Mouse (Mus musculus) ovary, postnatal 36 days (tissue): ENCODE measurements at regions not wholly inside any gene's neighbourhood (a gene's known extent, or its start where the extent isn't known, plus 50 kb on each side); places are given as distances from the start of the nearest gene placed in this dataset.

ENCODE experiments used
- DNase-seq: peaks from one replicate; pipeline ENCODE4 v3.0.0; 2022; ENCODE audit warnings: low spot score, mixed read lengths

DNA sequence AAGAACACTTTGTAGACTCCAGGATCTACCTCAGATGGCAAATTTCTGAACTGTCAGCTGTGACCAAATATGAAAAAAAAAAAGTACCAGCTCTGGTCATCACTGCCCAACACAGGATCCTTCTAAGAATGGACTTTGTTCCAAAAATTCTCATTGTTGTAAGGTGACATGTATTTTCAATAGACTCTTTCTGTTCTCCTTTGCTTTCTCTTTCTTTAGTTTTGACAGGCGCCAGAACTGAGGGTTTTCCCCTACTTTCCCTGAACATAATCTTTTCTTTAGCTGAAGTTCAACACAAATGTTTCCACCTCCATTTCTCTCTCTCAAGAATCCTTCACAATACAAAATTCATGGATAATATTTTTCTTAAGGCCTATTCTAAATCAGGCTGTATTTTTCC, 579.1 kb upstream of the C030005K15Rik start:
- no peak for DNase-seq

DNA sequence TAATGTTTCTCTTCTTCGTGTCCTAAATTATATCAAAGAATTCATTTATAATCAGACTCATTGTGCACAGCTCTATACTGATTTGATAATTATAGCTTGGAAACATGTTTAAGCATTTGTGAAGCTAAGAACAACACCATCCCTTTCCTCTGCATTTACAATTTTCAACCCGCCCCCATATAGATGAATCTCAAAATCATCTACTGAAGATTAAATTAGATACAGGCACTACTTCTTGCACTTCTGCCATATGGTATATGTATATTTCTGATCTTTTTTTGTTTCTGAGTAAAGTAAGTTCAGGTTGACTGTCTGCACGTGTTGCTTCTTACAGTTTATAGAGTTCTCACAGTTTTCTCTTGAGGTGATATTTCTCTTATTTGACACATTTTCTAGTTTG, 583.1 kb upstream of the C030005K15Rik start:
- no peak for DNase-seq

DNA sequence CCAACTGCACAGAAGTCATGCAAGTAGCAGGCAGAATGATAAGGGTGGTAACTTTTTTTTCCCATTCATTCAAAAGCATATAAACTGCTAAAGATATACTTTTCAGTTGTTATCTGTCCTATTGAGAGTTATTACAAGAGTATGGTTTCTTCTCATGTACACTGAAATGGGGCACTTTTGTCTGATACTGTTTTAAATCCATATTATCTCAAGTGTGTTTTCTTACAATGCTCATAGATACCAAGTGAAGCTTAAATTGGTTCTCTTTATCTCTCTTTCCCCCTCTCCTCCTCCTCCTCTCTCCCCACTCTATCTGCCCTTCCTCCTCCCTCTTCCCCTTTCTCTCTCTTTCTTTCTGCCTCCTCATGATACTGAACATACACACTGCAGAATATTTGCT, 584.8 kb upstream of the C030005K15Rik start:
- no peak for DNase-seq

DNA sequence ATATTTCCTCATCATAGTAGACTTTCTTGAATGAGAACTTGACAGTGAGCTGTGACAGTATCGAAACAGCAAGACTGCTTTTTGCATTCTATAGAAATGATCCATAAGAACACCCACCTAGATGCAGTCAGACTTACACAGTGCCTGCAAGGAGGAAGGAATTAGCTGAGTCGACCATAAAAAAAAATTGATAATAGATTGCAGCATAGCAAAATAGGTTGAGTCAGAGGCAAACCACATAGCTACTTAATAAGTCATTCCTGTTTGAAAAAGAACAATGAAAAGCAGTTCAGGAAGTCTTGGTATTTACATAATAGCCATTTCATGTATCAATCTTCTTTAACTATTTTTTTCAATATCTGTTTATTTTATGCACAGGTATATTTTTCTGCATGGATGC, 591.9 kb upstream of the C030005K15Rik start:
- DNase-seq, result no peak

DNA sequence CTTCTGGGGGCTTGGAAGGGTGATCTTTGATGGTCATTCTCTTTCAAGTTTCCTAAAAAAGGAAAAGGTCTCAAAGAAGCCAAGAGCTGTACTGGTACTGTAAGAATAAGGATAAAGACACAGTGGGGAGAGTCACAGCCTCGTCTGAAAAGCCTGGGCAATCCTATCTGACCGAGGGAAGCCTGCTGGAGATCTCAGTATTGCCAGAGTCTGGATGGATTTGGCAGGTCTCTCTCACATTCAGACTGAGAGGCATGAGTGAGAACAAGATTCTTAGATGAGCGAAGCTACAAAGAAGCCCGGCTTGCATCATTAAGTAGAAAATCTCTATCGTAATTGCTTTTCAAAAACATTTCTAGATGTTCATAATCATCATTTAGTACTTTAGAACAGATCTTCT, 590.4 kb upstream of the Atp2b1 start:
- DNase-seq, result no peak

DNA sequence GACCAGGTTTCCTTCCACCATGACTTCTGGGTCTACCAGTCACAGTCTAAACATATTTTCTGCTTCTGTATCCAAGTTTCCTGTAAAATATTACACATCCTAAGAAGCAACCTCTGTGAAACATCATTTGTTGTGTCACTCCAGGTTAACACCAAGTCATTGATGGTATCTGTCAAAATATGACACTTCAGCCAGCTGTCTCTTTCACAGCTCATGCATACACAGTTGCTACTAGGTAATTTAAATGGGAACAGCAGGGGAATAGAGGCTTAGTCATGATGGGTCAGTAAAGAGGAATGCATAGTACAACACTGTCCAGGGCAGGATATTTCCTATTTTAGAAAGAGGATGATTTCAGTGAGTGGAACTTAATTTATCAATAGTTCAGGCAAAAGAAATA, 589.6 kb upstream of the Atp2b1 start:
- DNase-seq, result no peak

DNA sequence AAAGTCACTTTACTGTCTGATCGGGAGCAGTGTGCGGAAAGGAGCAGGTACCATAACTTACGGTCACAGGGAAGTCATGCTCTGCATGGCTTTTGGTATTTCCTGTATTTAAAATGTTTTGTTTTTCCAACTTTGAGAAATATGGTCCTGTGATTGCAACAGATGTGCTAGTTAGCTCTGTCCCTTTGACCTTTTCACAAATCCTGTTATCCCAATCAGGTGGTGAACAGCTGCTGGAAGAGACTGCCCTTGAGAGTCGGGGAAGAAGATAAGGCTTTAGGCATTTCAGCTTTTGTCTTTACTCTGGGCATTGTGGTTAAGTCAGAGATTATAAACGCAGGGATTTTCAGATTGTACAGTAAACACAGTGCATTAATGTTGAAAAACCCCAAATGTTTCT, 588.5 kb upstream of the Atp2b1 start:
- no peak for DNase-seq

DNA sequence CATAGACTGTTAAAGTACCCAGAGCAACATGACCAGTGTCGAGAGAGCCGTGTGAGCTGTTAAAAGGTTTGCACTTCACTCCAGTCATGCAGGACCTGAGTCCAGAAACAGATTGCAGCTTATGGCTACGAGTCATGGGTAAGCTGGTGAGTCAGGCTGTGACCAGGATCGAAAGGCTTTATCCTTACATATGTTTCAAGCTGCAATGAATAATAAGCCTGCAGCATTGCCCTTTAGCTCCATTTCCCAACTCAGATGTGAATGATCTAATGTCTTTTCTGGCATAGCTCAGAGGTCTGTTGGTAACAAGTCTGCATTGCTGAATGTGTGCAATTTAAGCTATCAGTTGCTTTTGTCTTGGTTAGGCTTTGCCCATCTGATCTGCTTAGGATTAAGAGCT, 581.5 kb upstream of the Atp2b1 start:
- DNase-seq, result no peak

DNA sequence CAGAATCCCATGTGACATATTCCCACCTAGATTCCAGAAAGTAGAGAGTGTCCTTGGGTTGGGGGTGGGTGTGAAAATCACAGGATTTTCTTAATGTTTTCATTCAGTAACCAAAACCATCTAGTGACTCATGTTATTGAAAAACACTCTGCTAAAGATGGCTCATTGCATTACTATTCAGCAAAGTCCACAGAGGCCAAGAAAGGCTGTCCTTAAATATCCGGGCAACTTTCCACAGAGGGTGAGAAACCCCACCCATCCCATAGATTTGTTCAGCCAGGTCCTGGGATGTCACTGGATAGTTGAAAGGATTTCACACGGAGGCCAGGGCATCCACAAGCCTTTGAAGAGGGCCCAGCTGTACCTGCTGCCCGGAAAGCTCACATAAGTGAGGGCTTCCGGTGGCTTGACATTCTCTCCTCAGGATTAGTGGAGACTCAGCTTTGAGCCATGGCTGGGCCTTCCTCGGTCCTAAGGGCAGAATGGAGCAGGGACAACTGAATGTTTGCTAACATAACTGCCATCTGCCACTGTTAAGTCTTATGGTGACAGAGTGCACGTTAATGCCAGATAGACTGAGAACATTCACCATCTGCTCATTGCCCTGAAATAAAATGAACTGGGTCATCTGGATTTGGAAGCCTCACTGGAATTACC, 580.7 kb upstream of the Atp2b1 start:
- no peak for DNase-seq

DNA sequence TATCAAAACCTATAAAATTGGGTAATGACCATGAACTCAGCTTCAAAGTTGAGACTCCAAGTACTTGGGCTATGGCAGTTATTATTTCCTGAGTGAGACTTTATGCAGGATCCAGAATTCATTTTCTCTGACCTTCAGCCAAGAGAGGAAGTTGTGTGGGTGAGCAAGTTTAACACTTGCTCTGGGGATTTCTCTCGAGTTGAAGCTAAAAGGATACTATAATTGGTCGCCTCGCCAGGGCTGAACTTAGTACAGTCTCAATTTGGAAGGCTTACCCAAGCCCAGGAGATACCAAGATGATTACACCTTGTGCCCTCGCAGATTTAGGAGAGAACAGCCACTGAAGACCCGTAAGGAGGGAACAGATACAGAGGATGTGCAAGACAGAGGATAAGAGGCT, 570.4 kb upstream of the Atp2b1 start:
- no peak for DNase-seq

DNA sequence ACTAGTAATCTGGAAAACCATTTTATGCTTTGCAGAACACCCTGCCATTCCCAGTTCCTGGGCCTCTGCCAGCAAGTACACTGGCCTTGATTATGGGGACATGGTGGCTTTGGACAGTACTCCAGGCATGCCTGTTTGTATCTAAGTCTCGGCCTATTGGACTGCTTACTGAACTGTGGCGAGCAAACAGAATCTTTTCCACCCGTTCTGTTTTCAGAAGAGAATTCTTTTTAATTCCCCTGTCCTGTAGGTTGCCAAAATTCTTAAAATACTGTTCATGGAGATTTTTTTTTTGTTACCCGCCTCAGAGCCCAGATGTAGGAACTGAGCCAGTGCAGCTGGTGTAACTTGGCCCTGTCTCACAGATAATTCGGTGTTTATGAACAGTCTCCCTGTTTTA, 564.7 kb upstream of the Atp2b1 start:
- DNase-seq, result peak; percentile 75

DNA sequence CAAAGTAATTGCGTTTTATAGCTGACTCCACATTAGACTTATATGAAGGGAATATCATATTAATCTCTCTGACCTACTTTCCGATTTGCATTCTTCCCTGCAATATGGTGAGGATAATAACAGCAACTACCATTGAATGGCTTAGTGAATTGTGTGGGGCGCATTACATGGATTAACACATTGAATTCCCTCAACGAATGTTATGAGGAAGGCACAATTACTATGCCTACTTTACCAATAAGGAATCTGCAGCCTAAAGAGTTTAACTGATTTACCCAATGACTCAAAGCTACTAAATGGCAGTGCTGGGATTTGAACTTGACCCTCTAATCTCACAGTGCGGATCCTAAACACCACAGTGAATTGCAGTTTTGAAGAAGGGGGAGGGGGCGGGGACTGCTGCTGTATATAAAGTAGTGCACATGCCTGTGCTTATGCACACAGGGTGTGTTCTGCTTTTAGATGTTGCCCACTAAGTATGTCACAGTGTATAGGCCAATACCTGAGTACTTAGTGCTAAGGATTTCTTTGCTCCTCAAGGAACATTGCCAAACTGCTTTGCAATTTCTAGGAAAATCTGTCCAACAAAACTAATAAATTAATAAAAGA, 563.8 kb upstream of the Atp2b1 start:
- no peak for DNase-seq

DNA sequence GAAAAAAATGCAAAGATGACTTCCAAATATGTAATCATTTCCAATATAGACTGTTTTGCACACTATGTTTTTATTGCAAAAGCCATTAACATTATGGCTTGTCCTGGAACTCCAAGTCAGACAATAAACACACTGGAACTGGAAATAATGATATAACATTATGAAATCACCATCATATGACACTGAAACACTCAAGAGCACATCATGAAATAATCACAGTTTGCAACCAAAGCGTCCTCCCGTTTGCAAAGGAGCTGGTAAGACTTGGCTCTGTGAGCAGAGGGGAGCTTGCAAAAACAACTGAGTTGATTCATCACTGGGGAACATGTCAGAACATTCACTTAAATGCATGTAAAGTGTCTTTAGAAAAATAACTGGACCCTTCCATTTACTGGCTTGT, 562.1 kb upstream of the Atp2b1 start:
- no peak for DNase-seq

DNA sequence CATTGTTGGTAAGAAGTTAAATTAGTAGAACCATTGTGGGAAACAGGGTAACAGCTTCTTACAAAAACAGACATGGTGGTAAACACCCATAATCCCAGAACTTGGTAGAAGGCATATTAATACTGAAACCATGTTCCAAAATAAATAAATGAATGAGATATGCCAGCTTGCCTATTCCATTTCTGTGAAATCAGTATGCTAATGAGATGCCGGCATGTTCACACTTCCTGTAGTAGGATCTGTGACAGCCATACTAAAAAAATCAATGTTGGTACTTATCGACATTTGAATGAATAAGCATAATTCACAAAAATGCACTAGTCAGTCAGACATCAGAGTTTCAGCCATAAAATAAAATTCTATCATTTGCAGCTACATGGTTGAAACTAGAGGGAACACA, 559.7 kb upstream of the Atp2b1 start:
- DNase-seq, result no peak

DNA sequence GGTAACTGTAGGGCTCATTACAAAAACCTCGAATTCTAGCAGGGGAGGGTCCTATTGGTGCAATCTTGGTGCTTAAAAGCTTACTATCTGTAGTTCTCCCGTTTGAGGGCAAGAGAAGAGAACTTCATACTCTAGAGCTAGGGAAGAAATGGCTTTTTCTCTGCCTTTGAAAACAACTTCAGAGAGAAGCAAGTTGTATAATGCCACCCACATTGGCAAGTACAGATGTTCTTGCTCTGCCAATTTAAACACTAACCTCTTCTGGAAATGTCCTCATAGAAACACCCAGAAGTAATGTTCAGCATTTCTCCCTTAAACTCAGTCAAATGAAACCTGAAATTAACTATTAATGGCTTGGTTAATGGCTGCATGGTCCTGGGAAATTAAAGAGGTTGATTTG, 549.6 kb upstream of the Atp2b1 start:
- no peak for DNase-seq

DNA sequence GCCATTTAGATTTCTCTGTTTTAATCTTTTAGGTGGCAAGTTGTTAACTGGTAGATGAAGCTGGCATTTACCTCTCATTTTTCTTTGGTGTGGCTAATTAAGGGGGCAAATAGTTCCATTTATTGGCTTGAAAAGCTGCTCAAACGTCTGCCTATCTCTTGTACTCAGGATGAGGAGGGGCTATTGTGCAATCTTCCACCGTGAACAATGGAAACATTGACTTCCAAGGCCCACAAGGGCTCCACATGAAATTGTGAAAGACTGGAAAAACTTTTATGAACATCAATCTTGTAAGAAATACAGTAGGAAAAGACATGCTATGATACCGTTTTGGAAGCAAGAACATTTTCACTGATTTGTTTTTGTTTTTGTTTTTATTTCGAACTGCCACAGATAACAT, 541.6 kb upstream of the Atp2b1 start:
- DNase-seq, result no peak

DNA sequence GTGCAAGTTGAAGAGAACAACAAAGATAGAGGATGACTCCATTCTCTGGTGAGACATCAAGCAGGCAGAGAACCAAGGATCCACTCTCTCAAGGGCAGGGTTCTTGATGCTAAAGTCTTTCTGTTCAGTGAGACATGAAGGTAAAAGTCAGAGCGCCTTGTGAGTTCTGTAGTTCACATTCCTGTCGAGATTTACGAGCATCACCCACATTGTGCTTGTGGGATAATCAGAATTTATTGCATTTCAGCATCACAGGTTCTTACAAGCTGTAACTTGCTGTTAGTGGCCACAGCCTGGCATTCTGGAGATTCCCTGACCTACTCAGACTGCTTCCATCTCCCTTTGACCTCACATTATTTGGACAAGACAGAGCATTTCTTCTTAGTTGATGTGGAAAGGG, 540.9 kb upstream of the Atp2b1 start:
- DNase-seq, result no peak

DNA sequence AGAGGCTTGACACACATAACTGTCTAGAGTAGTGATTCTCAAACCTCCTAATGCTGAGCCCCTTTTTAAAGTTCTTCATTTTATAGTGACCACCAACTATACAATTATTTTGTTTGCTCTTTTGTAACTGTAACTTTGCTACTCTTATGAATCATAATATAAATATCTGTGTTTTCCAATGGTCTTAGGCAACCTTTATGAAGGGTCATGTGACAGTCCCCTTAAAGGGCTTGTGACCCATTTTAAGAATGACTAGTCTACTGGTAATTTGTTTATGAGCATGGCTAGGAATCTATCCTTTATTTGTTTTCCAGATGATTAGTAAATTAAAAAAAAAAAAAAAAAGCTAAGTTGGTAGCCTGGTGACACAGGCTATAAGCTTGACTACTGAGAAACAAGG, 539.5 kb upstream of the Atp2b1 start:
- no peak for DNase-seq

DNA sequence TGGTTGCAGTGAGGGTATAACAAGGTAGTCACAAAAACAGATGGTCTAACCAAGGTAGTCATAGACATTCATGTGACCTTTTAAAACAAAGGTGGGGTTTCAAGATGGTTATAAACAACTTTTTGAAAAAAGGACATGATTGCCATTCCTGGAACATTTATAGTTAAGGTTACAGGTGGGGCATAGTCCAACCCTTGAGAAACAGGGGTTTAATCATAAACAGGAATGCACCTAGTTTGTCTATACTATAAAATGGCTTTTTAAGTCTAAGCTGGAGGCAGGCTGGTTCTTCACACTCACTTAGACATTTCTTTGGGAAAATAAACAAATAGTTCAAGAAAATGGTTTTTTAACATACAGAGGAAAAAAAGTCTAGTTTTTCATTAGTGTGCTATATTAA, 525.7 kb upstream of the Atp2b1 start:
- DNase-seq, result no peak

DNA sequence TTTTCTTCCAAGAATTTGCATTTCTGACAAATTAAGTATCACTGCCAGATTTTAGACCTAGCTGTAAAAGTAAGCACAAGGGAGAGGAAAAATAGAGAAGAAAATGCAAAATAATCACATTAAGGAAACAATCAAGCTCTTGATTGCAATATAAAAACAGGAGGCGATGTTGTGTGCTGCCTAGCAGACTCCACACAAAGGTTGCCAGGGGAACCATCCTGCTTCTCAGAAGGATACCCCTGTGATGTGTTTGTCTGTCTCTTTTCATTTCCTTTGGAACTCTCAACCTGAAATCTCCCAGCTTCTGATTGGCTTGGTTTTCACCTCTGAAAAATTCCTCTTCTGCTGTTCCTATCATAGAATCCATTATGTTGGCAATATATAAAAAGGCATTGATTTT, 514.3 kb upstream of the Atp2b1 start:
- no peak for DNase-seq

DNA sequence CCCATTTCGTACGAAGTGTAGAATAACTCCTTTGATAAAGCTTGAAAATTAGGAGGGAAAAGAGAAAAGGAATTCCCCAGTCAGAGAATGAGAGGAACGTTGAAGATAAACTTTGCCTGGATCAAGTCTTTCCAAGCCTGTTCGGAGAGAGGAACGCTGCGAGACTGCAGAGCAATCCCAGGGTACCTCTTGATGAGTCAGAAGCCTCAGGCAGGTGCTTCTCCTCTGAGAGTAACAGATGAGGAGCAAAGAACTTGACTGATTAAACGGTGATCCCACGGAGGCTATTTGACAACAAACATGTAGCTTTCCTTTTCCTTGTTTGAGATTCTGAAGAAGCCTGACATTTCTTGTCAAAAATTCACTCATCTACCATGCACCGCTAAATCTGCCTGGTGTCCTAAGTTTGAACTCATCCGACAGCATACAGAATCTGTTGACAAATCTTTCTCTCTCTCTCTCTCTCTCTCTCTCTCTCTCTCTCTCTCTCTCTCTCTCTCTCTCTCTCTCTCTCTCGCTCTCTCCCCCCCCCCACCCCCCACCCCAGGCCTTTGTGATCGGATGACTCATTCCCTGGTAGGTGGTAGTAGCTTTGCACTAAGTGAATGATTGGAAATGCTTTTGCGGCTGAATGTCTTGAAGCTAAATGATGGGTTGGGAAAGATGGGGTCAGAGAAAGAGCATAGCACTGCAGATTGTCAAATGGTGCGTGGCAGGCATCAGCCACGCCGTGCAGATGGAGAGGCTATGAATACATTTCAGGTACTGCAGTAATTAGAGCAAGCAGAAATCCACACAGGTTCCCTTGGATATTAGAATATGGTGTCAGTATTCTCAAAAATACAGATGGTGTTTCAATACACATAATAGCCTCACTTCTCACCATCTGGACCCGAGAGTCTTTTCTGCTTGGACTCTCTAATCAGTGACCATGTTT, 496.1 kb upstream of the Atp2b1 start:
- DNase-seq, result no peak

DNA sequence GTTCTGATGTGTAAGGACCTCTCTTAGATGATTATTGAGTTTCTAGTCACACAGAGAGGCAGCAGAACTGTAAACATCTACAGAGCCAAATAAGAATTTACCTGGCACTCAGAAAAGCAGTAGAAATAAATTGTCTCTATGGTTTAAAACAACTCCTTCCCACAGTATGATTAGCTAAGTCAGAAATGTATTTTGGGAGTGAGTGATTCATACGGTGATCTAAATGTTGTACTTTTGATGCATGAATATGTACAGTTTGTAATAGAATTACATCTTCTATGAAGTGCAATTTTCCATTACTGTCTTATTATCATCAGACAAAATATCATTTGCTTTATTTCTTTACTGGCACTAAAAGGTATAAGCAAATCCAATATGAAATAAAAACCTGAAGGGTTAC, 489.8 kb upstream of the Atp2b1 start:
- no peak for DNase-seq

DNA sequence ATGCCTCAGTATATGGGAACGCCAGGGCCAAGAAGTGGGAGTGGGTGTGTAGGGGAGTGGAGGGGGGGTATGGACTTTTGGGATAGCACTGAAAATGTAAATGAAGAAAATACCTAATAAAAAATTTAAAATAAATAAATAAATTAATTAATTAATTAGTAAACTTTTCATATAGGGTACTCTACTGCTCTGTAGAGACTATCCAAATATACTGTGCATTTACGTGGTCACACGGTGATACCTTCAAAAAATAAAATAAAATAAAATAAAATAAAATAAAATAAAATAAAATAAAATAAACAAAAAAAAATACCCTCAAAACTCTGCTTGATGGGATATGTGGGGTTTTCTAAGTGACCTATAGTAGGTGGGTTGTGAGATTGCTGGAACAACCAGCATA, 479.2 kb upstream of the Atp2b1 start:
- no peak for DNase-seq
